Mouse (Mus musculus): ENCODE measurements around the gene Ankrd1. TPM values are rescaled to one million over a fixed set of nuclear protein-coding genes. Genes with fewer than 3 reads are reported as not detected.

Ankrd1 gene
- 665 TPM for polyA plus RNA-seq (2021)

DNA sequence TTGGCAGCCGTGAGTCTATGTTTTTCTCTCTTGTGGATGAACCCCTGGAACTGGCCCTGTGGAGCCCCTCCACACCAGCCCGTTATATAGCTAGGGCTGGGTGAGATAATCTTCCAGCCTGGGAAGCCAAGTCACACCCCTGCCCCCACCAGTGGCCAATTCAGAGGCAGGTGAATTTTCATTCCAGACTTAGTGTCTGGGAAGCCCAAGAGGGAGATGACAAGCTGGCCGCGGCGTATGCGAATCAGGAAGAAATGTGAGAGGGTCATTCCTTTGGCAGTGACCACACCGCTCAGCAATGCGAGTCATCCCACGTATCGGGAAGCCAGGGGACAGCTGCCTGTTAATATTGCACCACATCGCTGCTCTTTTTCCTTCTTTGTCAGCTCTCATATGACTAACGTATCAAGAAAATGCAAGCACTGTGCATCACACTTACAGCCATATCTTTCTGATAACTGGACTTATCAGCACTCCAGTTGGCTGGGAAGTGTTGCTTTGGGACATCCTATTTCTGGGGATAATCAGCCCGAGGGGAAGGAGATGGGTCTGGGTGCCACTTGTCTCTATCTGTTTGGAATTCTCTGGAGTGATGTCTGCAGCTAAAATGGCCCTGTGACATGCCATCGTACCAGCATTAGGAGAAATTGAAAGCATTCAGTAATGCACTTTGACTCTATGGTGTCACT is at the start of gene Ankrd1:
Ankrd1 (minus strand) TSS at position 317 of the 689 bp plus-strand sequence.
- in situ Hi-C loops (cut with MboI; ENCODE audit: low pct_unique_long_range_greater_than_20kb), result loop anchor here (10.0 kb wide), 1 partner anchor 805 kb away; the partner anchor contains the start of gene Btaf1
- peak; percentile 88 for ATAC-seq
- peak; percentile 77 for DNase-seq (ENCODE audit: low read depth, low spot score)
- ChIA-PET CTCF (interaction anchor here (1.7 to 5.2 kb wide), 2 partner anchors 9 to 29 kb away, joined by 6 to 28 read pairs; no protein-coding TSS in a partner anchor), POLR2A (interaction anchor here (1.2 to 6.7 kb wide), 2 partner anchors 8 to 89 kb away, joined by 3 to 62 read pairs; no protein-coding TSS in a partner anchor)
- TF ChIP-seq CTCF (IDR thresholded peaks at IDR 0.05), result no peak
- no peaks in the 10 kb centered on the region for H3K27me3 ChIP-seq

DNA sequence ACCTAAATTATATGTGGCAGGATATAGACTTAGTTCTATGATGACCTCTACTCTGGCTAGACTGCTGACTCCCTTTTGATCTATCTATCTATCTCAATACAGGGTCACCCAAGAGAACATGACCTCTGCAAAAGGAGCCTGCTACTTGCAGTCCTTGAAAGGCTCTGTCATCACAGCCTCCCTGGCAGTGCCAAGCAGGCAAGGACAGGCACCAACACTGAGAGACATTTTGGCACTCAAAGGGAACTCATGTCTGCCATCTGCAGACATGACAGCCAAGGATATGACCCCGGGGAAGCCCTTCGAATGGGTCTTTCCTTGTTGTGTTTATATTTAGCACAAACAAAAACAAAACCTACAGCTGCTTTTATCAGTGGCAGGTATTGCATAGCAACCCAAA is 49.2 kb upstream of the Ankrd1 start:
- DNase-seq (ENCODE audit: low read depth, low spot score) (no peak), ATAC-seq (no peak)
- POLR2A ChIA-PET, result no interaction called here
- in situ Hi-C loops (cut with MboI; ENCODE audit: low pct_unique_long_range_greater_than_20kb), result no loop called here
- no peak for TF ChIP-seq CTCF (IDR thresholded peaks at IDR 0.05)
- CTCF ChIA-PET, result no interaction called here
- H3K27me3 ChIP-seq, result no peaks in the 10 kb centered on the region

DNA sequence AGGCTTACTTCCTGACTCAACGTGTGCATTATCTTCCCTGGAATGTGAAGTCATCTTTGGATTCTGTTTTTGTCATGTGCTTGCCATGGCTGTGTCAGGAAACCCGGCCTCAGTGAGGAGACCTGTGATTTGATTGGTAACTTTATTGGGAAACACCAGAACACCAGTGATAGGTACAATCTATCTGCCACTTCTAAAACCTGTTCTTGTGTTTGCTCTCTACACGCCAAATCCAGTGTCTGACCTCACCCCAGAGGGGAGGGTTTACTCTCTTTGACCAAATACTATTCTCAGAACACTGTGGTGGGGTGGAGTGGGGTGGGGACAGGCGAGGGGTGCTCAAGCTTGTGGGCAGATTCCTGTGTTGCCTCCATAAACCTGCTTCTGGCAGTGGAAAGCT is 48.2 kb upstream of the Ankrd1 start:
- DNase-seq (ENCODE audit: low read depth, low spot score), result no peak
- in situ Hi-C loops (cut with MboI; ENCODE audit: low pct_unique_long_range_greater_than_20kb), result no loop called here
- ATAC-seq, result no peak
- H3K27me3 ChIP-seq, result no peaks in the 10 kb centered on the region
- ChIA-PET POLR2A (no interaction called here), CTCF (interaction anchor here (1.3 kb wide), 1 partner anchor 69 kb away, joined by 3 read pairs; no protein-coding TSS in a partner anchor)
- TF ChIP-seq CTCF (IDR thresholded peaks at IDR 0.05), result no peak

DNA sequence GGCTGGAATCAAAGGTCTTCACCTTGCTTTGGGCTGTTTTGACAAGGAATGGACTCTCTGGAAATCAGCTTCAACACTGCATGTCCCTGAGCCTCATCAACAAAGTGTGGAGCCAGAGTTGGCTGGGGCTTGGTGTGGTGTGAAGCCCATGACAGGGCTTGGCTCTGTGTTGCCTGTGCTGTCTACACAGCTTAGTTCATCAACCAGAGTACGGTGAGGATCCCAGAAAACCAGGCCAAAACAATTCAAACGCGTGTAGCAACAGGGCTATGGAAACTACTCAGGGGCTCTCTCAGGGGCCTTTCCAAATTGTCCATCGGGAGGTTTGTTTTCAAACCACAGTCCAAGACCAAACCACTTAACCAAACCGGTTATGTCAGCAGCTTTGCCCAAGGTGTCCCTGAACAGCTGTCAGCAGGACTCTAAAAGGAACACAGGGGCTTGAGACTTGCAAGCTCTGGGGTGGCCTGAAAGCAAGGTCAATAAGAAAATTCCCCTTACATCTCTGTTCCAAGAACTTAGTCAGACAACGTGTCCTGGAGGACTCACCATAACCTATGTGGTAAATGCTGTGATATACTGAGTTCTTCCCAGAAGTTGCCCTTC is 47.5 kb upstream of the Ankrd1 start:
- TF ChIP-seq CTCF (IDR thresholded peaks at IDR 0.05), result no peak
- ATAC-seq, result no peak
- POLR2A ChIA-PET, result no interaction called here
- in situ Hi-C loops (cut with MboI; ENCODE audit: low pct_unique_long_range_greater_than_20kb), result no loop called here
- no peak for DNase-seq (ENCODE audit: low read depth, low spot score)
- H3K27me3 ChIP-seq, result no peaks in the 10 kb centered on the region
- CTCF ChIA-PET, result interaction anchor here (1.0 to 1.3 kb wide), 2 partner anchors 18 to 69 kb away, joined by 3 read pairs; no protein-coding TSS in a partner anchor

DNA sequence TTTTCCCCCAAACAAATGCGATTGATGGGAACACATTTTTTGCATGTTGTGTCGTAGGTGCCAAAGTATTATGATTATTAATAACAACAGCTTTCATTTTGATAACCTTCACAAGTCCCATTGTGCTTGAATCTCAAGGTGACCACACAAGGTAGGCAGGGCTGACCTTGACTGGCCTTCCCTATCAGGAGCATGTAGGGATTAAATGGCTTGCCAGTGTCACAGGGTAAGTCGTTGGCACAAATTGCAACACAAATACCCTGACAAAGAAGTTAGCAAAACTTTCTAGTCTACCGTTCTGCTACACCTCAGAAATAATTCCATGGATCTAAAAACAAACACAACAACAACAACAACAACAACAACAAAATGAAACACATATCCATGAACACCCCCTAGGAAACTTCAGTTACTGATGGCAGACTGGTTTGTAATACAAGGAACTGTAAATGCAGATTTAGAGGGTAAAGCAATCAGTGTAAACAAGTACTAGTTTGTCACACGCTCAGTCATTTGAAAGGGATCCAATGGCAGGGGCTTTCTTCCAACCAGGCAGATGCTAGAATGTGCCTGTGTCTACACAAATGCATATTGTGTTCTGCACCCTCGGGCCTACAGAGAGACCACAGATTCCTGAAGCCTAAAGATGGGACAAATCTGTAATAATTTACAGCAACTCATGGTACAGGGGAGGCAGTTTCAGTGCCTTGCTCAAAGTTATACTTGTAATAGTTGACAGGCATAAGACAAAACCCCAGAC is 46.7 kb upstream of the Ankrd1 start:
- no peak for TF ChIP-seq CTCF (IDR thresholded peaks at IDR 0.05)
- in situ Hi-C loops (cut with MboI; ENCODE audit: low pct_unique_long_range_greater_than_20kb), result no loop called here
- POLR2A ChIA-PET, result no interaction called here
- ATAC-seq, result no peak
- no peak for DNase-seq (ENCODE audit: low read depth, low spot score)
- CTCF ChIA-PET, result interaction anchor here (1.0 to 1.3 kb wide), 3 partner anchors 8 to 18 kb away, joined by 3 to 4 read pairs (median 4); no protein-coding TSS in a partner anchor
- H3K27me3 ChIP-seq, result no peaks in the 10 kb centered on the region

DNA sequence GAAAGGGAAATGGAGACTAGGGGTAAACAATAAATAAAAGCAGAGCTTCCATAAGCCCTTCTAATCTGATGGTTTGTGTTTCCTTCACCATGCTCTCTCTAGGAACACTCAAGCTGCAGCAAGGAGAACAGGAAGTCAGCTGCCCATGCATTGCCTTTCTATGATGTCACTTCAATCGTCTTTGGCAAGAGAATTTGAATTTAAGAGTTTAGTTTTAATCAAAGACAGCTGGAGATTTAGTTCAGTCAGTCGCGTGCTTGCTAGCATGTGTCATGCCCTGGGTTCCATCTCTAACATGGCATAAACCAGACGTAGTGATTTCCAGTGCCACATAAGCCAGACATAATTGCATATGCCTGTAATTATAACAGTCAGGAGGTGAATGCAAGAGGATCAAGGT is 45.5 kb upstream of the Ankrd1 start:
- CTCF ChIA-PET, result interaction anchor here (1.0 to 1.3 kb wide), 3 partner anchors 9 to 28 kb away, joined by 3 to 4 read pairs (median 4); no protein-coding TSS in a partner anchor
- no peak for TF ChIP-seq CTCF (IDR thresholded peaks at IDR 0.05)
- ATAC-seq (no peak), DNase-seq (ENCODE audit: low read depth, low spot score) (no peak)
- in situ Hi-C loops (cut with MboI; ENCODE audit: low pct_unique_long_range_greater_than_20kb), result no loop called here
- no peaks in the 10 kb centered on the region for H3K27me3 ChIP-seq
- POLR2A ChIA-PET, result no interaction called here

DNA sequence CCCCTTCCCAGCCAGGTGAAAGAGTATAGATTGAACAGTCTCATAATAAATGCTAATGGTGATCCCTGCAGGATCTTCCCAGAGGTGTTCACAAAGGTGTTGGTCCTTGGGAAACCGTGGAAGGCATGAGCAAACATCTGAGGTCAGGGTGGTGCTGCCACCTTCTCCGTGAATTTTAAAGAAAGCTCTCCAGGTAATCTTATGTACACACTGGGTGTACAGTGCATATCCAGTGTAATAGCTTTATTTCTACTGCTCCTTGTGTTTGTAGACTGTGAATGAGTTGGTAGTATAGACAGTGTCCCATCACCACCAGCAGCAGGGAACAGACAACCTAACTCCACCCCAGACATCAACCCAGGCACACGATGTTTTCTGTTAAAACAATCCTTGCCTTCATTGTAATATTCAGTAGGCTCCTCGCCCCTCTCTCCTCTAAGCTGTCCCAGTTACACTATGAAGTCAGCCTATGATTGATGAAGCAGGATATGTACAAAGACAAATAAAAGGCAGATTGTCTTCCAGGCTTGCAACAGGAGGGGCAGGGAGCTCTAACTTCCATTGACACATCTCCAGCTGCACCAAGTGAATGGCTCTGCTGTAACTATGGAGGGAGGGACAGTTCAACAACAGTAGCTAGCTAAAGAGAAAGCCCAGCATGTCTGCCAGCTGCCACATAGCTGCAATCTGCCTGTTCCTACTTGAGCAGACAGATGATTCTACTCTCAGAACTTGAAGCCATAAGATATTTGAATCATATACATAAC is 30.5 kb upstream of the Ankrd1 start:
- no peak for ATAC-seq
- CTCF ChIA-PET, result interaction anchor here (1.0 to 1.7 kb wide), 4 partner anchors 15 to 60 kb away, joined by 3 to 5 read pairs (median 4); no protein-coding TSS in a partner anchor
- no peak for TF ChIP-seq CTCF (IDR thresholded peaks at IDR 0.05)

DNA sequence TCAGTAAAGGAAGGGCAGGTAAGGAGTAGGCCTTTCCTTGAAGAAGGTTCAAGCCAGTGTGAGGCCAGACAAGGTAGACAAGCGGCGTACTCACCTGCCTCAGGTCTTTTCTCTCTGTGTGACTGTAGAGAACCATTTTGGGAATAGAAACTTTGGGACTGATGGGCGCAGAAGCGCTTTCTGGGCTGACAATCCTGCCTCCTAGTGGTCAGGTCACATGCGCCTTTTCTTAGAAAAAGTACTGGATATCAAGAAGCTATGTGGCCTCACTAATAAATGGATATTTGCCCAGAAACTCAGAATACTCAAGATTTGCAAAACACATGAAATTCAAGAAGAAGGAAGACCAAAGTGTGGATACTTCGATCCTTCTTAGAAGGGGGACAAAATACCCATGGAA is 28.7 kb upstream of the Ankrd1 start:
- in situ Hi-C loops (cut with MboI; ENCODE audit: low pct_unique_long_range_greater_than_20kb), result loop anchor here (5.0 kb wide), 1 partner anchor 36 kb away; no protein-coding TSS in a partner anchor
- ATAC-seq (no peak), DNase-seq (ENCODE audit: low read depth, low spot score) (no peak)
- POLR2A ChIA-PET, result no interaction called here
- peak; percentile 72 for TF ChIP-seq CTCF (IDR thresholded peaks at IDR 0.05)
- CTCF ChIA-PET, result interaction anchor here (1.1 to 1.8 kb wide), 6 partner anchors 19 to 61 kb away, joined by 3 to 6 read pairs (median 4); partner anchors contain the start of gene Ankrd1
- H3K27me3 ChIP-seq, result no peaks in the 10 kb centered on the region

More for the DNA sequence above, 30.5 kb upstream of the Ankrd1 start:
- no peak for DNase-seq (ENCODE audit: low read depth, low spot score)
- in situ Hi-C loops (cut with MboI; ENCODE audit: low pct_unique_long_range_greater_than_20kb), result no loop called here
- H3K27me3 ChIP-seq, result no peaks in the 10 kb centered on the region
- POLR2A ChIA-PET, result no interaction called here

DNA sequence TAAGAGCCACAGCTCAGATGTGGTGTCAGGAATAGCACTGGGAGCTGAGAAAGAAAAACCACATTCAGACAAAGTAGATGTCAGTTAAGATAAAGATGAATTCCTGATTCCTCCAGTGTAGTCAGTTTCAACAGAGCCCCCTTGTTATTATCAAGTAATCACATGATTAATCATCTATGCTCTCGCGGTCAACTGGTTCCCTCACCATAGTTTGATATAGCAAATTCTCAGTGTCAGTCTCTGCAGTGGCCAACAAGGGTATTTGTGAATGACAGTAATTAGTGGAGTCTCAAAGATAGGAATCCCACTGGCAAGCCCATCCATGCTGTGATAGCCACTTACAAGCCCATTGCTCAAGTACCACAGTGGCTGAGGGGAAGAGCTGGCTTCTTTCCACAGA is 23.7 kb upstream of the Ankrd1 start:
- POLR2A ChIA-PET, result no interaction called here
- TF ChIP-seq CTCF (IDR thresholded peaks at IDR 0.05), result no peak
- no peaks in the 10 kb centered on the region for H3K27me3 ChIP-seq
- no peak for DNase-seq (ENCODE audit: low read depth, low spot score)
- in situ Hi-C loops (cut with MboI; ENCODE audit: low pct_unique_long_range_greater_than_20kb), result no loop called here
- CTCF ChIA-PET, result no interaction called here
- no peak for ATAC-seq

DNA sequence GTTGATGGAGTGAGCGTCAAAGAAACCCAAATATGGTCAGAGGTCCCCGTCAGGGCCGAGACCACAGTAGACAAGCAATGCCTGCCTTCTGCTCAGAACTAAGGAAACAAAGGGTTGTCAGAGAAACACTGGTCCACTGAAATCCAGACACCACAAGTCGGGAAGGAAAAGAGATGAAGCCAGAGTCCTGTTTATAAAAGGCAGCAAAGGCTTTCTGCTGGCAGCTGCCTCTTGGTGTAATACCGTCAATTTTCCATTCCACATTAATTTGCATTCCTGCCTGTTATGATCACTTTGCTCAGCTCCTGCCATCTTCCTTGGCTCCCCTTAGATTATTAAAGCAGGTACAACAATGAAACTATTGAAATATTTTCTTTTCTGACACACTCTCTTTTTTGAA is 13.8 kb upstream of the Ankrd1 start:
- ChIA-PET POLR2A (interaction anchor here (0.7 kb wide), 1 partner anchor 295 kb away, joined by 3 read pairs; no protein-coding TSS in a partner anchor), CTCF (interaction anchor here (1.2 to 1.4 kb wide), 2 partner anchors 17 kb away, joined by 3 to 4 read pairs; no protein-coding TSS in a partner anchor)
- ATAC-seq (no peak), DNase-seq (ENCODE audit: low read depth, low spot score) (no peak)
- in situ Hi-C loops (cut with MboI; ENCODE audit: low pct_unique_long_range_greater_than_20kb), result no loop called here
- H3K27me3 ChIP-seq, result no peaks in the 10 kb centered on the region
- TF ChIP-seq CTCF (IDR thresholded peaks at IDR 0.05), result no peak

Measured in Patski (cell line).